Mouse (Mus musculus): ENCODE measurements around the gene Tm4sf5. TPM values are rescaled to one million over a fixed set of nuclear protein-coding genes. Genes with fewer than 3 reads are reported as not detected.

Gene Tm4sf5
- polyA plus RNA-seq, 1 experiment from 2014 or later: 38.6 TPM

GRCm38 (mm10) chr11:70539877-70540587 is 35.0 kb downstream of the Tm4sf5 start, which contains the start of gene Pld2:
Pld2 (plus strand) TSS chr11:70540064.
- WGBS: 1% methylated on average over 65 of the region's 65 CpGs
- Histone ChIP-seq H3K9me3 (ENCODE audit: control insufficient read depth, low read depth, low read length) (no peaks in the 10 kb centered on the region), H3K4me2 (replicated peaks; ENCODE audit: low read depth, low read length) (peak within 1 kb of the TSS; percentile 67), H3K27ac (ENCODE audit: low read length) (peak within 1 kb of the TSS; percentile 58; the same call in 1 of the 2 replicates), H3K27me3 (ENCODE audit: control insufficient read depth, insufficient read depth, low read length) (no peaks in the 10 kb centered on the region), H3K36me3 (ENCODE audit: control insufficient read depth, insufficient read depth, low read length) (no peaks in the 10 kb centered on the region), H3K4me3 (ENCODE audit: low read depth, low read length) (peak within 1 kb of the TSS; percentile 58), H3K4me1 (ENCODE audit: control insufficient read depth, insufficient read depth, low read length) (peaks cover 3% of the 10 kb centered on the region; the same call in 1 of the 2 replicates), H3K9ac (replicated peaks; ENCODE audit: low read depth, low read length) (peak within 1 kb of the TSS; percentile 61)
- peak; percentile 94 for ATAC-seq (ENCODE audit: insufficient number of reproducible peaks, insufficient read depth, low FRiP score, low read depth)

DNA sequence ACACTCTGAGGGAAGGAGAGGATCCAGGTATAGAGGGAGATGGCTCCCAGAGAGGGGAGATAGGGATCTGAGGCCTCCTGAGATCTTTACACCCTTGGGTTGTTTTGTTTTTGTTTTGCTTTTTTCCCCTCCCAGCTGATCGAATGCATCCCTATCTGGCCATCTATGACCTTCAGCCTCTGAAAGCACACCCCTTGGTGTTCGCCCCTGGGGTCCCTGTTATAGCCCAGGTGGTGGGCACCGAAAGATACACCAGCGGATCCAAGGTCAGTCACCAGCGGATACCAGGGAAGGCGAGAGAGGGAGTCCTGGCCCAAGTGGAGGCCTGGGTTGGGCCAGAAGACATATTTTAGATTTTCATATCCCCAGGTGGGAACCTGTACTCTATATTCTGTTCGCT is 35.9 kb downstream of the Tm4sf5 start:
- Histone ChIP-seq H3K36me3 (ENCODE audit: control insufficient read depth, insufficient read depth, low read length) (no peaks in the 10 kb centered on the region), H3K4me3 (ENCODE audit: low read depth, low read length) (peak overlapping the region; percentile 58), H3K27me3 (ENCODE audit: control insufficient read depth, insufficient read depth, low read length) (no peaks in the 10 kb centered on the region), H3K4me1 (ENCODE audit: control insufficient read depth, insufficient read depth, low read length) (peaks cover 3% of the 10 kb centered on the region; the same call in 1 of the 2 replicates), H3K27ac (ENCODE audit: low read length) (no peak overlapping the region), H3K9ac (replicated peaks; ENCODE audit: low read depth, low read length) (no peak overlapping the region), H3K4me2 (replicated peaks; ENCODE audit: low read depth, low read length) (peak overlapping the region; percentile 67), H3K9me3 (ENCODE audit: control insufficient read depth, low read depth, low read length) (no peaks in the 10 kb centered on the region)
- 84% methylated on average over 7 of the region's 7 CpGs for WGBS
- no peak for ATAC-seq (ENCODE audit: insufficient number of reproducible peaks, insufficient read depth, low FRiP score, low read depth)

- no peaks in the 10 kb centered on the region for H3K9me3 ChIP-seq (ENCODE audit: control insufficient read depth, low read depth, low read length)
- H3K4me3 ChIP-seq (ENCODE audit: low read depth, low read length): no peak overlapping the region
- no peaks in the 10 kb centered on the region for H3K27me3 ChIP-seq (ENCODE audit: control insufficient read depth, insufficient read depth, low read length)
- no peak overlapping the region for H3K9ac ChIP-seq (replicated peaks; ENCODE audit: low read depth, low read length)
- H3K4me2 ChIP-seq (replicated peaks; ENCODE audit: low read depth, low read length): no peak overlapping the region
- H3K36me3 ChIP-seq (ENCODE audit: control insufficient read depth, insufficient read depth, low read length): no peaks in the 10 kb centered on the region
- WGBS: 75% methylated on average over 5 of the region's 5 CpGs
- peaks cover 3% of the 10 kb centered on the region; the same call in 1 of the 2 replicates for H3K4me1 ChIP-seq (ENCODE audit: control insufficient read depth, insufficient read depth, low read length)
- no peak overlapping the region for H3K27ac ChIP-seq (ENCODE audit: low read length)
- ATAC-seq (ENCODE audit: insufficient number of reproducible peaks, insufficient read depth, low FRiP score, low read depth): no peak
Measured at GRCm38 (mm10) chr11:70541415-70541814, 36.4 kb downstream of the Tm4sf5 start.

DNA sequence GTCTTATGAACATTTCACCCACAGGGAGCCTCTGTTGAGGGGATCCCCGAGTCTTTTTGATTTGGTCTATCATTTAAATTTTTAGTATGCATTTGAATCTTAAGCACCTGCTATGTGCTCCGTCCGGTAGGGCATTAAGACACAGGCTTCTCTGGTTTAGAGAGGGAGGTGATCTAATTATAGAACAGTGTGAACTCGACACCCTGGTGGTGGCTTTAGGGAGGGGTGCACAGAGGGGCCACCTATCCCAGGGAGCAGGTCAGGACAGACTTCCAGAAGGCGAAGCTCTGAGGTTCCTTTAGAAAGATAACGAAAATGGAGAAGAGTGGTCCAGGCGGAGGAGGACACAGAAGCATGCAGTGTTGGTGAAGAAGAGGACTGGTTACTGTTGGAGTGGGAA is 39.5 kb downstream of the Tm4sf5 start:
- 58% methylated on average over 7 of the region's 7 CpGs for WGBS
- Histone ChIP-seq H3K27me3 (ENCODE audit: control insufficient read depth, insufficient read depth, low read length) (no peaks in the 10 kb centered on the region), H3K4me3 (ENCODE audit: low read depth, low read length) (no peak overlapping the region), H3K9ac (replicated peaks; ENCODE audit: low read depth, low read length) (no peak overlapping the region), H3K9me3 (ENCODE audit: control insufficient read depth, low read depth, low read length) (no peaks in the 10 kb centered on the region), H3K36me3 (ENCODE audit: control insufficient read depth, insufficient read depth, low read length) (no peaks in the 10 kb centered on the region), H3K4me2 (replicated peaks; ENCODE audit: low read depth, low read length) (no peak overlapping the region), H3K4me1 (ENCODE audit: control insufficient read depth, insufficient read depth, low read length) (no peaks in the 10 kb centered on the region; the same call in 1 of the 2 replicates), H3K27ac (ENCODE audit: low read length) (no peak overlapping the region)
- no peak for ATAC-seq (ENCODE audit: insufficient number of reproducible peaks, insufficient read depth, low FRiP score, low read depth)

- Histone ChIP-seq H3K4me2 (replicated peaks; ENCODE audit: low read depth, low read length) (no peak overlapping the region), H3K27ac (ENCODE audit: low read length) (no peak overlapping the region), H3K9me3 (ENCODE audit: control insufficient read depth, low read depth, low read length) (no peaks in the 10 kb centered on the region), H3K4me3 (ENCODE audit: low read depth, low read length) (no peak overlapping the region), H3K27me3 (ENCODE audit: control insufficient read depth, insufficient read depth, low read length) (no peaks in the 10 kb centered on the region), H3K9ac (replicated peaks; ENCODE audit: low read depth, low read length) (no peak overlapping the region), H3K36me3 (ENCODE audit: control insufficient read depth, insufficient read depth, low read length) (no peaks in the 10 kb centered on the region), H3K4me1 (ENCODE audit: control insufficient read depth, insufficient read depth, low read length) (no peaks in the 10 kb centered on the region)
- 88% methylated on average over 8 of the region's 8 CpGs for WGBS
- no peak for ATAC-seq (ENCODE audit: insufficient number of reproducible peaks, insufficient read depth, low FRiP score, low read depth)
Measured at GRCm38 (mm10) chr11:70551526-70551925, 46.5 kb downstream of the Tm4sf5 start.

GRCm38 (mm10) chr11:70553940-70554339 is 48.9 kb downstream of the Tm4sf5 start:
- Histone ChIP-seq H3K4me1 (ENCODE audit: control insufficient read depth, insufficient read depth, low read length) (no peaks in the 10 kb centered on the region), H3K4me3 (ENCODE audit: low read depth, low read length) (no peak overlapping the region), H3K36me3 (ENCODE audit: control insufficient read depth, insufficient read depth, low read length) (no peaks in the 10 kb centered on the region), H3K27ac (ENCODE audit: low read length) (no peak overlapping the region), H3K27me3 (ENCODE audit: control insufficient read depth, insufficient read depth, low read length) (no peaks in the 10 kb centered on the region), H3K4me2 (replicated peaks; ENCODE audit: low read depth, low read length) (no peak overlapping the region), H3K9ac (replicated peaks; ENCODE audit: low read depth, low read length) (no peak overlapping the region), H3K9me3 (ENCODE audit: control insufficient read depth, low read depth, low read length) (no peaks in the 10 kb centered on the region)
- ATAC-seq (ENCODE audit: insufficient number of reproducible peaks, insufficient read depth, low FRiP score, low read depth): no peak
- 18% methylated on average over 7 of the region's 7 CpGs for WGBS

DNA sequence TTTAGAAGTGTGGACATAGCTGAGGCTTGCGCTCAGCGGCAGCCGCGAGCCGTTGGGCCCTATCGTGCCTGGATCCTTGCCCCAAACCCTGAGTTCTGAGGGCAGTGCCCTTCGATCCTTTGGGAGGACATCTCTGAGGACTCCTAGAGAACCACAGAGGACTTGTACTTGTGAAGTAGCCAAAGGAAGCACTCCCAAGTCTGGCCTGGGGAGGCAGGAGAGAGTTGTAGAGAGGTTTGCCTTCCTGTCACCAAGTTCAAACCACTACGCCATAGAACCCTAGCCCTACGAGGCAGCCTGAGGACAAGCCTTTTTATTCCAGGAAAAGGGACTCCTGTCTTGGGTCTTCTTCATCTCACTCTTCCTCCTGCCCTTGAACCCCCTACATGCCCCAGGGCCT is 52.5 kb downstream of the Tm4sf5 start:
- 93% methylated on average over 9 of the region's 9 CpGs for WGBS
- Histone ChIP-seq H3K4me1 (ENCODE audit: control insufficient read depth, insufficient read depth, low read length) (no peaks in the 10 kb centered on the region), H3K9me3 (ENCODE audit: control insufficient read depth, low read depth, low read length) (no peaks in the 10 kb centered on the region), H3K9ac (replicated peaks; ENCODE audit: low read depth, low read length) (no peak overlapping the region), H3K4me3 (ENCODE audit: low read depth, low read length) (no peak overlapping the region), H3K36me3 (ENCODE audit: control insufficient read depth, insufficient read depth, low read length) (no peaks in the 10 kb centered on the region), H3K27ac (ENCODE audit: low read length) (no peak overlapping the region), H3K27me3 (ENCODE audit: control insufficient read depth, insufficient read depth, low read length) (no peaks in the 10 kb centered on the region), H3K4me2 (replicated peaks; ENCODE audit: low read depth, low read length) (no peak overlapping the region)
- ATAC-seq (ENCODE audit: insufficient number of reproducible peaks, insufficient read depth, low FRiP score, low read depth): no peak
